ENCODE assay signal across 16 mouse cellular contexts in genomic region chr14:91463910-91464309, GRCm38 (mm10).
DNase-seq lines count a peak whose midpoint lies in the region; ATAC-seq and TF ChIP-seq lines count a peak whose summit lies in the region.
"Had no signal": no experiment of that assay in that cellular context is flagged by ENCODE, and none has a peak within 500 bp of the region (broad histone marks: within the 10 kb centered on the region; RNA-seq: fewer than 3 reads in every experiment).

No protein-coding gene starts in this region.

- no peaks in the 10 kb centered on the region for H3K27me3 ChIP-seq in lung, postnatal 0 days (replicated peaks; ENCODE audit: insufficient read depth, low read length)
- H3K27me3 ChIP-seq: megakaryocyte, embryonic 14.5 days; neural tube, embryonic 12.5 days had no signal

- no peak for TF ChIP-seq EP300 in lung, postnatal 0 days (IDR thresholded peaks at IDR 0.05)

- peak; percentile 21 for DNase-seq in cerebellum, adult 9-11 months
- DNase-seq in cerebellum, adult 11-12 months, result no peak
- peak; percentile 2 for DNase-seq in left cerebral cortex, postnatal 4 days
- no peak for DNase-seq in left cerebral cortex, adult 2 months (ENCODE audit: extremely low spot score in 1 of 2, low spot score in 2 of 2)
- peak; percentile 71 to 80 for DNase-seq in cerebellum, postnatal 10 days
- DNase-seq in layer of hippocampus, adult 9-10 months (ENCODE audit: low spot score), result peak; percentile 15
- DNase-seq in urinary bladder, postnatal 36 days (ENCODE audit: low spot score in 2 of 2), result no peak
- no peak for DNase-seq in lung, postnatal 0 days (ENCODE audit: low spot score)
- DNase-seq: kidney, postnatal 36 days; lung, adult 18-20 months; right cerebral cortex, adult 18-20 months; thymus, postnatal 25 days had no signal

- no peak for ATAC-seq in lung, postnatal 0 days
- ATAC-seq: inflammation-experienced regulatory T-cells, adult 6 months had no signal

- H3K9me3 ChIP-seq in lung, postnatal 0 days (ENCODE audit: low read length), result no peaks in the 10 kb centered on the region
- H3K9me3 ChIP-seq: limb, embryonic 10.5 days; megakaryocyte, embryonic 14.5 days; neural tube, embryonic 12.5 days had no signal

- intact Hi-C loops in left cerebral cortex, postnatal 4 days (cut with DNase I), result no loop called here
- intact Hi-C loops in left cerebral cortex, adult 2 months (cut with DNase I), result no loop called here

- H3K4me1 ChIP-seq in lung, postnatal 0 days (ENCODE audit: insufficient read depth, low read depth, low read length), result no peaks in the 10 kb centered on the region
- H3K4me1 ChIP-seq: limb, embryonic 10.5 days; megakaryocyte, embryonic 14.5 days; neural tube, embryonic 12.5 days had no signal

- WGBS in lung, postnatal 0 days, result 73% methylated on average over 3 of the region's 3 CpGs

- TF ChIP-seq CTCF in left cerebral cortex, adult 2 months (IDR thresholded peaks at IDR 0.05), result no peak
- TF ChIP-seq CTCF in lung, postnatal 0 days (IDR thresholded peaks at IDR 0.05), result no peak

- H3K36me3 ChIP-seq in lung, postnatal 0 days (ENCODE audit: insufficient read depth, low read length), result no peaks in the 10 kb centered on the region
- H3K36me3 ChIP-seq: limb, embryonic 10.5 days; neural tube, embryonic 12.5 days had no signal

- H3K9ac ChIP-seq in lung, postnatal 0 days (replicated peaks; ENCODE audit: low read depth), result no peak overlapping the region
- H3K9ac ChIP-seq: neural tube, embryonic 12.5 days had no signal

- no peak overlapping the region for H3K4me2 ChIP-seq in lung, postnatal 0 days (replicated peaks; ENCODE audit: low read depth, low read length)
- H3K4me2 ChIP-seq: neural tube, embryonic 12.5 days had no signal

- no peak overlapping the region for H3K4me3 ChIP-seq in left cerebral cortex, adult 2 months
- H3K4me3 ChIP-seq in lung, postnatal 0 days (ENCODE audit: low read depth, low read length), result no peak overlapping the region
- H3K4me3 ChIP-seq: limb, embryonic 10.5 days; megakaryocyte, embryonic 14.5 days; neural tube, embryonic 12.5 days had no signal

- no peak overlapping the region for H3K27ac ChIP-seq in left cerebral cortex, adult 2 months
- no peak overlapping the region for H3K27ac ChIP-seq in lung, postnatal 0 days (ENCODE audit: low read length)
- H3K27ac ChIP-seq: limb, embryonic 10.5 days; neural tube, embryonic 12.5 days had no signal

Comparison
In these comparisons a context has a peak if more than half of its experiments do, and no peak if none do; other contexts are left out.
1. DNase-seq: peak in cerebellum, adult 9-11 months (single experiment), left cerebral cortex, postnatal 4 days (single experiment), cerebellum, postnatal 10 days (2 of 2) and layer of hippocampus, adult 9-10 months (single experiment); none in cerebellum, adult 11-12 months (single experiment), left cerebral cortex, adult 2 months (0 of 2), urinary bladder, postnatal 36 days (0 of 2) and lung, postnatal 0 days (single experiment).